Mouse (Mus musculus) splenic B cell, adult 2 months (primary cell): Measurements from ENCODE around the gene Lix1.

ENCODE experiments used
- DNase-seq: peaks from one replicate; pipeline ENCODE4 v3.0.0-alpha.2; 2011; ENCODE audit warnings: low read depth, low spot score
- H3K27me3 ChIP-seq: 2 replicates; pipeline ENCODE4 v1.6.1; 2012; ENCODE audit warnings: mild to moderate bottlenecking, low read length, moderate library complexity, mixed read lengths; ENCODE audit not compliant: control insufficient read depth, poor library complexity, insufficient read depth, severe bottlenecking
- H3K36me3 ChIP-seq: 2 replicates; pipeline ENCODE4 v1.6.1; 2012; ENCODE audit warnings: mild to moderate bottlenecking, low read length, moderate library complexity, mixed read lengths; ENCODE audit not compliant: control insufficient read depth, poor library complexity, insufficient read depth, severe bottlenecking

Gene Lix1

DNA sequence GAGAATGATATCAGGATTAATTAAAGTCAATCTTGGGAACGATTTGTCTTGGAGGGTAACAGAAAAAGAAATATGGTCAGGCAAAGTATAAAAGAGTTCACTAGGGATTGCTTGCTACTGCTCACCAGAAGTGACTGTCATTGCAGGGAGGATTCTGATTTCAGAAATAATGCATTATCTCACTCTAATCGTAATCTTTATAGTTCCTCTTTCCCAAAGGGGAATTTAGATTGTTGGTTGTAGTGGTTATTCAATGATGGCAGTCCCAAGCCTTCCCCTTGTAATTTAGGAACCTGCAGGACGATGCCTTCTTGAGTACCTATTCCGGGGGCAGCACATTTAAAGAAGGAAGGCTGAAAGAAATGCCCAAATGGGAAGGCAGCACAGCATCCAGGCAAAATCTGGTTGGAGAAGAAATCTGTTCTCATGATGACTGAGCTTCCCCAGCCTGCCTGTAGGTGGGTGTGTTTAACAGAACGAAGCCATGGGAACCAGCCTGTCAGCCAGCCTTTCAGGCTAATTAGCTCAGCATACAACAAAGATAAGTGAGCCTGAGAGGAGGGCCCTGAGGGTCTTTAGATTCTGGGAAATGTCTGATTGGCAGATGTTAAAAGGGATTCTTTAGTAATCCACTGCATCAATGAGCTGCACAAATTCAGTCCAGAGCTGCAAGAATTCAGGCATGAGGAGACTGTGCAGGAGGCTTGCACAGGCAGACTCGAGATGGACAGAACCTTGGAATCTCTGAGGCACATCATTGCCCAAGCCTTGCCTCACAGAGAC lies at the start of gene Lix1:
Lix1 (plus strand) TSS at position 451 of the 783 bp plus-strand sequence.
- H3K27me3 ChIP-seq, result no peaks in the 10 kb centered on the region; the same call in 1 of the 2 replicates
- no peaks in the 10 kb centered on the region for H3K36me3 ChIP-seq
- peak; percentile 14 for DNase-seq

- no peaks in the 10 kb centered on the region for H3K27me3 ChIP-seq
- H3K36me3 ChIP-seq, result no peaks in the 10 kb centered on the region; the same call in 1 of the 2 replicates
- DNase-seq, result no peak
Measured at GRCm38 (mm10) chr17:17373550-17373917, 28.9 kb upstream of the Lix1 start.

GRCm38 (mm10) chr17:17373918-17374910 lies 28.3 kb upstream of the Lix1 start, which contains the start of gene Riok2:
Gene Riok2, plus strand, starts transcription at chr17:17374309.
- Histone ChIP-seq H3K27me3 (no peaks in the 10 kb centered on the region), H3K36me3 (no peaks in the 10 kb centered on the region; the same call in 1 of the 2 replicates)
- peak; percentile 99 for DNase-seq

DNA sequence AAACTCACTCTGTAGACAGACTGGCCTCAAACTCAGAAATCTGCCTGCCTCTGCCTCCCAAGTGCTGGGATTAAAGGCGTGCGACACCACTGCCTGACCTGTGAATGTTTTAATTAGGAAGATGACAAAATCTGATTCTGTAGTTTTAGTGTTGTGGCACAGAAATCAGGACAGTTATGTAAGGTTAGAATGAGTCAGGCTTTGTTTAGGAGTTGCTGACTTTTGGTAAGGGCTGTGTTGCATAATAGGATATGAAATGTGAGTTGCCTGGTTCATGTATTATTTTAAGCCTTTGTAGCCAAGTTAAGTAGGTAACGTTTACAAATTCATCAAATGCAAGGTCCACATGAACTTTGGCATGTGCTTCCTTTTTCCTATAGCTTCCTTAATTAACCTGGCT lies 26.9 kb upstream of the Lix1 start:
- Histone ChIP-seq H3K27me3 (no peaks in the 10 kb centered on the region), H3K36me3 (peaks cover 2% of the 10 kb centered on the region)
- DNase-seq, result no peak

DNA sequence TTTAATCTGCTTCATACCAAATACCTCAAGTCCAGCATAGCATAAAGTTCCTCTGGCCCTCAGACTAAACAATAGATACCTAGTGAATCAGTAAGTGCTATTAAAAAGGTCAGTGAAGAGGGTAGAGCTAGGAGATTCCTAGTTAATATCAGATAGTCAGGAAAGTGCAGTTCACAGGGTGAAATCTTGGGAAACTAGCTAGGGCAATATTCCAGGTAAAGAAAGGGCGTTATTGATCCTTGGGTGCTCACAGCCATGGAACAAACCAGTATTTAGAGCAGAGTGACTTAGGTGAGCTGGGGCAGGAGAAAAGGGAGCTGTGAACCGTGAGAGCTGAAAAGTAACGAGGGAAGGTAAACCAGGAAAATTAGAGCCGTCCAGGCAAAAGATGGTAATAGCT lies 18.8 kb upstream of the Lix1 start:
- peaks cover 9% of the 10 kb centered on the region for H3K36me3 ChIP-seq
- no peak for DNase-seq
- H3K27me3 ChIP-seq, result no peaks in the 10 kb centered on the region

GRCm38 (mm10) chr17:17384502-17384901 lies 18.0 kb upstream of the Lix1 start:
- DNase-seq, result no peak
- peaks cover 15% of the 10 kb centered on the region for H3K36me3 ChIP-seq
- H3K27me3 ChIP-seq, result no peaks in the 10 kb centered on the region

DNA sequence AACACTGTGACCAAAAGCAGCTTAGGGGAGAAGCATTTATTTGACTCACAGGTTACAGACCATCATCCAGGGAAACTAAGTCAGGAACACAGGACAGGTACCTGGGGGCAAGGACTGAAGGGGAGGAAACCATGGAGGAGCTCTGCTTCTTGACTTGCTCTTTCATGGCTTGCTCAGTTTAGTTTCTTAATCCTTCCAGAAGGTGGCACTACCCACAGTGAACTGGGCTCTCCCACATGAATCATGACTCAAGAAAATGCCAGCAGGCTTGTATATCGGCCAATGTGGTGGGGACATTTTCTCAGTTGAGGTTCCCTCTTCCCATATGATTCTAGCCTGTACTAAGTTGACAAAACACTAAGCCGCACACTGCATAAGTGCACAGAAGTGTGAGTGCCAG lies 16.4 kb upstream of the Lix1 start:
- DNase-seq, result no peak
- no peaks in the 10 kb centered on the region for H3K27me3 ChIP-seq
- H3K36me3 ChIP-seq, result peaks cover 12% of the 10 kb centered on the region

DNA sequence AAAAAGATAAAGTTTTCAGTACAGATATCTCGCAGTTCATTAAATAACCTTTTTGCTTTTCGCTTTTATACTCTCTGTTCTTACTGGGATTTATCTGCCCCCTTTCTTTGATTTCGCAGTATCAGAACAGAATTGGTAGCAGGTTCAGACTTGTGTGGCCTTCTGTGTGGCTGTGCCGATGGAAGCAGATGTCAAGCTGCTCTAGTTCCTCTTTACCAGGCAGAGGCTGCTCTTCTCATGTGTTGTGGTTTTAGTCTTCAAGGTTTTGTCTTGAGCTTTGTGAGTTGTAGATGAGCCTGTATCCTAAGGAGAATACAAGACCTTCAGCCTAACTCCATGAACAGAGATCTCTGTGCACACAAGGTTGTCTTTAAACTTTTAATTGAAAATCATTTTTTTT lies 10.6 kb upstream of the Lix1 start:
- H3K27me3 ChIP-seq, result no peaks in the 10 kb centered on the region
- no peak for DNase-seq
- peaks cover 11% of the 10 kb centered on the region for H3K36me3 ChIP-seq

DNA sequence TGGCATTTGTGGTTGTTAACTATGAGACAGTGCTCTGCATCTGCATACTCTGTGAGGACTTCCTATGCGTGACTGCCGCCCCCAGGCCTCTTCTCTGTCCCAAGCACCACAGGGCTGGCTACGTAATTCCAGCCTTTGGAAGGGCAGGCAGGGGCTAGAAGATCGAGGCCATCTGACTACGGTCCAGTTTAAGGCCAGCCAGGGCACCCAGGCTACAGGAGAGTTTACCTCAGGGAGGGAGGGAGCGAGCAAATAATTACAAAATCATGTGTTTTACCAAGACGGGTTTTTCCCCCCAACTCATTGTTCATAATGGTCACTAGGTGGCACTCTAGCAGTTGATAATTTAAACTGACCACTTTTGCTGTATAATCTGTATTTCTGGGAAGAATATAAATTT lies 9.6 kb upstream of the Lix1 start:
- peak; percentile 48 for DNase-seq
- Histone ChIP-seq H3K36me3 (peaks cover 9% of the 10 kb centered on the region), H3K27me3 (no peaks in the 10 kb centered on the region)

DNA sequence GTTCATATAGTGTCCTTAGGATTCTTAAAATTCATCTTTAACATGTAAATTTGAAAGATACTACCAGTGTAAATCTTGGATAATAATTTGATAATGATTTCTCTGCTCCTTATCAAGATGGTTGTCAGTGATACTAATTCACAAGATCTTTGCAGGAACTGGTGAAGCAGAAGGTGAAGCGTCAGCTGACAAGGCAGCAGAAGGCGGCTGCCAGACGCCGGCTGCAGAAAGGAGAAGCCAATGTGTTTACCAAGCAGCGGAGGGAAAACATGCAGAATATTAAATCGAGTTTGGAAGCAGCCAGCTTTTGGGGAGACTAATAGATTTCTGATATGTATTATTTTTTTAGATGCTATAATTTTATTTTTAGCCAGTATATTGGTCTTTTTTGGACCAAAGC lies 9.2 kb upstream of the Lix1 start:
- no peak for DNase-seq

GRCm38 (mm10) chr17:17394336-17394735 lies 8.1 kb upstream of the Lix1 start:
- DNase-seq, result peak; percentile 89
- no peaks in the 10 kb centered on the region; the same call in 1 of the 2 replicates for H3K27me3 ChIP-seq
- H3K36me3 ChIP-seq, result peaks cover 3% of the 10 kb centered on the region; the same call in 1 of the 2 replicates

More for the DNA sequence above, 9.2 kb upstream of the Lix1 start:
- H3K36me3 ChIP-seq, result peaks cover 9% of the 10 kb centered on the region
- no peaks in the 10 kb centered on the region; the same call in 1 of the 2 replicates for H3K27me3 ChIP-seq

- Histone ChIP-seq H3K27me3 (no peaks in the 10 kb centered on the region; the same call in 1 of the 2 replicates), H3K36me3 (0 out of 2 replicates have a peak, but pooled peaks cover 3% of the 10 kb centered on the region)
- DNase-seq, result no peak
Measured at GRCm38 (mm10) chr17:17396869-17397268, 5.6 kb upstream of the Lix1 start.

DNA sequence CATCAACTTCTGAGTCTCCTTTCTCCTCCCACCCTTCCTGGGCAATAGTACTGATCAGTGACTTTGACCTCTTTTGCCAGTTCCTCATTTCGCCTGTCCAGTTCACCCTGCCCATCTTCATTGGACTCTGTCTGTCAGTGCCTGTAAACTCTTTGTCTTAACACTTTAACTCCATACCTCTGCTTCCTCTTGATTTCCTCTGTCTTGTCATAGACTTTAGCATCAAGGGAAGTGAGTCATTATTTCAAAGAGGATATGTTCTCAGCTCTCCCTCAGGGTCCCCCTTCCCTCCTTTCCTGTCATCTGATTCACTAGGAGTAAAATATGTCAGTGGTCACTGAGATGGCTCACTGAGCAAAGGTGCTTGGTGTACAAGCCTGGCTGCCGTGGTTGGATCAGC lies 3.8 kb upstream of the Lix1 start:
- H3K27me3 ChIP-seq, result no peaks in the 10 kb centered on the region; the same call in 1 of the 2 replicates
- 0 out of 2 replicates have a peak, but pooled peaks cover 3% of the 10 kb centered on the region for H3K36me3 ChIP-seq
- DNase-seq, result no peak

- no peaks in the 10 kb centered on the region; the same call in 1 of the 2 replicates for H3K27me3 ChIP-seq
- DNase-seq, result no peak
- no peaks in the 10 kb centered on the region for H3K36me3 ChIP-seq
Measured at GRCm38 (mm10) chr17:17403038-17403437, 566 bp downstream of the Lix1 start.
